Mouse (Mus musculus): ENCODE results near the gene Ryr3.

- no peak for TF ChIP-seq MAX (IDR thresholded peaks at IDR 0.05; ENCODE audit: low read depth)
- no peak for TF ChIP-seq POLR2A (IDR thresholded peaks at IDR 0.05; ENCODE audit: insufficient read length, low read depth)
- no peak for TF ChIP-seq CEBPB (IDR thresholded peaks at IDR 0.05; ENCODE audit: insufficient read depth, poor library complexity, severe bottlenecking)
- no peak for TF ChIP-seq USF1 (IDR thresholded peaks at IDR 0.05; ENCODE audit: low read depth)
These were observed 140.5 kb downstream of the Ryr3 start for GRCm38 (mm10) chr2:113076396-113076795.

Data from myocyte (in vitro differentiated cells).